Mouse (Mus musculus): ENCODE results near the gene Ablim1.

Ablim1 gene

GRCm38 (mm10) chr19:56990367-56991111 is 324.2 kb downstream of the Ablim1 start:
- no peak for DNase-seq (ENCODE audit: low read depth, low spot score)

- DNase-seq (ENCODE audit: low read depth, low spot score), result no peak
Observed at GRCm38 (mm10) chr19:56989171-56989570, 325.5 kb downstream of the Ablim1 start.

GRCm38 (mm10) chr19:56984229-56984628 is 330.5 kb downstream of the Ablim1 start:
- no peak for DNase-seq (ENCODE audit: low read depth, low spot score)

- no peak for DNase-seq (ENCODE audit: low read depth, low spot score)
Observed at GRCm38 (mm10) chr19:56983757-56984156, 331.0 kb downstream of the Ablim1 start.
